Mouse (Mus musculus): Measurements from ENCODE around the gene Cdc42bpa.

GRCm38 (mm10) chr1:180128077-180128792 is 168.0 kb downstream of the Cdc42bpa start:
- TF ChIP-seq CTCF (IDR thresholded peaks at IDR 0.05; ENCODE audit: low read depth) (no peak), EP300 (IDR thresholded peaks at IDR 0.05; ENCODE audit: low read depth) (no peak)
